Mouse (Mus musculus) liver, embryonic 11.5 days (tissue): ENCODE data around the gene Nr1h4. TPM values are rescaled to one million over a fixed set of nuclear protein-coding genes. Genes with fewer than 3 reads are reported as not detected.

ENCODE experiments used
- ATAC-seq: fragments of 200-750 bp; cut with Nextera tagmentation; replicated peaks from 2 replicates; pipeline ENCODE4 v1.8.0; 2017; ENCODE audit warnings: moderate number of reproducible peaks, mild to moderate bottlenecking, moderate TSS enrichment, moderate library complexity; ENCODE audit not compliant: low FRiP score
- DNase-seq: peaks from one replicate; pipeline ENCODE4 v3.0.0-alpha.2; 2017; ENCODE audit warnings: low spot score
- H3K27ac ChIP-seq: fragments of 300-500 bp; sonication (generic); 2 replicates; pipeline ENCODE4 v1.5.1; 2014; ENCODE audit warnings: mild to moderate bottlenecking, low read depth, low read length, control low read depth
- H3K27me3 ChIP-seq: fragments of 300-500 bp; sonication (generic); replicated peaks from 2 replicates; pipeline ENCODE4 v1.6.1; 2014; ENCODE audit warnings: low read length, mixed read lengths; ENCODE audit not compliant: control insufficient read depth, insufficient read depth
- H3K36me3 ChIP-seq: fragments of 300-500 bp; sonication (generic); 2 replicates; pipeline ENCODE4 v1.6.1; 2014; ENCODE audit warnings: mild to moderate bottlenecking, low read length, moderate library complexity, mixed read lengths; ENCODE audit not compliant: control insufficient read depth, insufficient read depth
- H3K4me1 ChIP-seq: fragments of 300-500 bp; sonication (generic); replicated peaks from 2 replicates; pipeline ENCODE4 v1.6.1; 2014; ENCODE audit warnings: low read length, mixed read lengths; ENCODE audit not compliant: control insufficient read depth, insufficient read depth
- H3K4me2 ChIP-seq: fragments of 300-500 bp; sonication (generic); 2 replicates; pipeline ENCODE4 v1.6.1; 2014; ENCODE audit warnings: mild to moderate bottlenecking, control low read depth, moderate library complexity
- H3K4me3 ChIP-seq: fragments of 300-500 bp; sonication (generic); 2 replicates; pipeline ENCODE4 v1.5.1; 2014; ENCODE audit warnings: low read depth, low read length, control low read depth
- H3K9ac ChIP-seq: fragments of 300-500 bp; sonication (generic); 2 replicates; pipeline ENCODE4 v1.6.1; 2014; ENCODE audit warnings: low read depth, low read length, control low read depth
- H3K9me3 ChIP-seq: fragments of 300-500 bp; sonication (generic); 2 replicates; pipeline ENCODE4 v1.6.1; 2016; ENCODE audit warnings: low read length, inconsistent platforms, mixed read lengths; ENCODE audit not compliant: control insufficient read depth
- WGBS: fragments of 180-500 bp; shearing (Covaris S2); extraction: QIAGEN DNeasy Blood & Tissue Kit; methylation state at CpG from one replicate; pipeline ENCODE4 v1.1.7; 2014; 5-methylcytosine and 5-hydroxymethylcytosine counted together
- polyA plus RNA-seq: library from polyadenylated mRNA; unstranded; fragments of >200 nt; fragmentation: Nextera tagmentation; extraction: Ambion mirVana; gene quantifications from 2 replicates; pipeline ENCODE4 v1.2.1, GENCODE M21; 2014

Gene Nr1h4
- polyA plus RNA-seq, 1 experiment from 2014 or later, result 1.9 TPM

GRCm38 (mm10) chr10:89458770-89459169, 74.6 kb downstream of the Nr1h4 start:
- Histone ChIP-seq H3K27ac (no peak overlapping the region), H3K4me1 (no peaks in the 10 kb centered on the region), H3K27me3 (no peaks in the 10 kb centered on the region), H3K4me2 (no peak overlapping the region), H3K4me3 (no peak overlapping the region), H3K9me3 (no peaks in the 10 kb centered on the region), H3K9ac (no peak overlapping the region), H3K36me3 (no peaks in the 10 kb centered on the region)
- DNase-seq (no peak), ATAC-seq (no peak)
- 79% methylated on average over 3 of the region's 3 CpGs for WGBS

- no peak for ATAC-seq
- no peaks in the 10 kb centered on the region for H3K9me3 ChIP-seq
- no peak overlapping the region for H3K27ac ChIP-seq
- no peak overlapping the region for H3K4me2 ChIP-seq
- no peaks in the 10 kb centered on the region for H3K4me1 ChIP-seq
- H3K27me3 ChIP-seq, result no peaks in the 10 kb centered on the region
- no peaks in the 10 kb centered on the region for H3K36me3 ChIP-seq
- 64% methylated on average over 3 of the region's 3 CpGs for WGBS
- no peak overlapping the region for H3K9ac ChIP-seq
- H3K4me3 ChIP-seq, result no peak overlapping the region
- DNase-seq, result no peak
Measured at GRCm38 (mm10) chr10:89453794-89454193, 79.6 kb downstream of the Nr1h4 start.

GRCm38 (mm10) chr10:89453068-89453641, 80.2 kb downstream of the Nr1h4 start:
- no peak overlapping the region for H3K4me3 ChIP-seq
- H3K36me3 ChIP-seq, result no peaks in the 10 kb centered on the region
- H3K27ac ChIP-seq, result no peak overlapping the region
- WGBS, result 49% methylated on average over 15 of the region's 15 CpGs
- H3K9ac ChIP-seq, result no peak overlapping the region
- no peaks in the 10 kb centered on the region for H3K9me3 ChIP-seq
- peak overlapping the region; percentile 38; the same call in 1 of the 2 replicates for H3K4me2 ChIP-seq
- ATAC-seq, result no peak
- H3K27me3 ChIP-seq, result no peaks in the 10 kb centered on the region
- no peak for DNase-seq
- no peaks in the 10 kb centered on the region for H3K4me1 ChIP-seq

DNA sequence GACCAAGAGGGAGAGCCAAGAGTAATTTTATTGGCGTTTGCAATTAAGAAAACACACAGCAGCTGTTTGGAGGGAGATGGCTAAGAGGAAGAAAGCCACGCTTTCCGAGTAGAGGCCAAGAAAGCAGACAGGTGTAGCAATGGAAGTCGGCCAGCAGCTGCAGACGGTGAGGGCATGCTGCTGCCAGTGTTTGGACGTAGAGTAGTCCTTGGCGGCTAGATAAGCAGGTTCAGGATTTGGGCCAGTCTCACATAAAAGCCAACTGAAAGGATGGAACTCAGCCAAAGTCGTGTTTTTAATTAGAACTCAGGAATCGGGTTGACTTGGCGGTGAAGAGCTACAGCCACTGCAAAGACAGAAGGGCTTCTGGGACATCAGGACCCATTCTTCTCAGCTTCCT, 83.0 kb downstream of the Nr1h4 start:
- ATAC-seq (no peak), DNase-seq (no peak)
- Histone ChIP-seq H3K4me1 (no peaks in the 10 kb centered on the region), H3K27ac (no peak overlapping the region), H3K4me2 (no peak overlapping the region), H3K9ac (no peak overlapping the region), H3K9me3 (no peaks in the 10 kb centered on the region), H3K27me3 (no peaks in the 10 kb centered on the region), H3K36me3 (no peaks in the 10 kb centered on the region), H3K4me3 (no peak overlapping the region)
- 82% methylated on average over 10 of the region's 10 CpGs for WGBS

- H3K4me2 ChIP-seq, result peak overlapping the region; percentile 87
- peak overlapping the region; percentile 52; the same call in 1 of the 2 replicates for H3K27ac ChIP-seq
- H3K4me3 ChIP-seq, result peak overlapping the region; percentile 80
- WGBS, result 27% methylated on average over 3 of the region's 3 CpGs
- H3K4me1 ChIP-seq, result peaks cover 4% of the 10 kb centered on the region; the same call in 1 of the 2 replicates
- H3K36me3 ChIP-seq, result no peaks in the 10 kb centered on the region
- H3K27me3 ChIP-seq, result no peaks in the 10 kb centered on the region
- no peaks in the 10 kb centered on the region for H3K9me3 ChIP-seq
- ATAC-seq (no peak), DNase-seq (no peak)
- peak overlapping the region; percentile 60; the same call in 1 of the 2 replicates for H3K9ac ChIP-seq
Measured at GRCm38 (mm10) chr10:89444381-89444780, 89.0 kb downstream of the Nr1h4 start.

GRCm38 (mm10) chr10:89443623-89444151, 89.7 kb downstream of the Nr1h4 start, which contains the start of gene Gas2l3:
Gene Gas2l3 (minus strand): TSS chr10:89443967.
- H3K27ac ChIP-seq, result peak within 1 kb of the TSS; percentile 69
- DNase-seq (peak; percentile 89), ATAC-seq (peak; percentile 90)
- H3K36me3 ChIP-seq, result no peaks in the 10 kb centered on the region
- peak within 1 kb of the TSS; percentile 68 for H3K9ac ChIP-seq
- H3K4me2 ChIP-seq, result peak within 1 kb of the TSS; percentile 87
- H3K27me3 ChIP-seq, result no peaks in the 10 kb centered on the region
- under 1% methylated on average over 39 of the region's 39 CpGs for WGBS
- peak within 1 kb of the TSS; percentile 80 for H3K4me3 ChIP-seq
- H3K9me3 ChIP-seq, result no peaks in the 10 kb centered on the region
- H3K4me1 ChIP-seq, result peaks cover 6% of the 10 kb centered on the region

DNA sequence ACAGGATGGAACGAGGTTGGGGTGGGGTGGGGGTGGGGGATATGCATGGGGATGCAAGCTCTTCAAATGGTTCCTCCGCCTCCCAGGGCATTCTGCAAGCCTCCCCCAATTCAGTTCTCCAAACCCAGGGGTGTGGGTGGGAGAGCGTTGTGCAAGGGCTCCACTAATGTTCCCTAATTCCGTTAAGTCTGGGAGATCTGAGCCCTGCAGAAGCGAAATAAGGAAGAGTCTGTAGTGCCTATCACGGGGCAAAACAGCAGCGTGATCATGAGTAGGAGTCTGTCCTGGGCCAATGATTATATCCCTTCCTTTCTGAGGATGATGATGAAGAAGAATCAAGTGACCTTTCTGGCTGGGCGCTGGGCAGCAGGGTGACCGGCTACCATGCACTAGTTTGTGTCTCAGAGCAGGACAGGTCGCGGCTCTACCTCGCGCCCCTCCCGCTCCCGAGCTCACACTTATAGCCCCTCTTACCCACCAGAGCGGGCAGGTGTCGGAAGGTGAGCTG, 90.2 kb downstream of the Nr1h4 start:
- Histone ChIP-seq H3K27ac (peak overlapping the region; percentile 69), H3K4me3 (peak overlapping the region; percentile 80), H3K27me3 (no peaks in the 10 kb centered on the region), H3K9me3 (no peaks in the 10 kb centered on the region), H3K4me1 (peaks cover 6% of the 10 kb centered on the region), H3K4me2 (peak overlapping the region; percentile 87), H3K36me3 (no peaks in the 10 kb centered on the region; the same call in 1 of the 2 replicates), H3K9ac (peak overlapping the region; percentile 68)
- DNase-seq, result no peak
- WGBS, result under 1% methylated on average over 17 of the region's 17 CpGs
- ATAC-seq, result peak; percentile 44

DNA sequence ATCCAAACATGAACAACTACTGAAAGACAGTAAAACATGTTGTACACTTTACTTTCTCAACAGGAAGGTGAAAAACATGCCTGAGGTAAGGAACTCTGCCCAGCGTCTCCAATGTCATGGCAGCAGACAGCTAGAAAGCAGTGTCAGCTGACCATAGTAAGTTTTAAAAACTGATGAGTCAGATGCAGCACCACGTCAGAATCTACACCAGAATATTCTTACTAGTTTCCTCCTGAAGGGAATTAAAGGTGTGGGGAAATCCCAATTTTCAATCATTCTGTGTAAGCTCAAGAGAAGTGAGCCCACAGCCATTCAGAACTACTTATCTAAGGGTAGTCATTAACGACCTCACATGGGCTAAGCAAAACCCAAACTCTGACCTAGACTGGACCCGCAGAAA, 90.7 kb downstream of the Nr1h4 start:
- Histone ChIP-seq H3K4me3 (peak overlapping the region; percentile 80), H3K9me3 (no peaks in the 10 kb centered on the region), H3K27me3 (no peaks in the 10 kb centered on the region), H3K27ac (no peak overlapping the region), H3K36me3 (no peaks in the 10 kb centered on the region; the same call in 1 of the 2 replicates), H3K9ac (peak overlapping the region; percentile 68), H3K4me2 (peak overlapping the region; percentile 87), H3K4me1 (peaks cover 6% of the 10 kb centered on the region)
- 17% methylated on average over 4 of the region's 4 CpGs for WGBS
- DNase-seq (no peak), ATAC-seq (no peak)

DNA sequence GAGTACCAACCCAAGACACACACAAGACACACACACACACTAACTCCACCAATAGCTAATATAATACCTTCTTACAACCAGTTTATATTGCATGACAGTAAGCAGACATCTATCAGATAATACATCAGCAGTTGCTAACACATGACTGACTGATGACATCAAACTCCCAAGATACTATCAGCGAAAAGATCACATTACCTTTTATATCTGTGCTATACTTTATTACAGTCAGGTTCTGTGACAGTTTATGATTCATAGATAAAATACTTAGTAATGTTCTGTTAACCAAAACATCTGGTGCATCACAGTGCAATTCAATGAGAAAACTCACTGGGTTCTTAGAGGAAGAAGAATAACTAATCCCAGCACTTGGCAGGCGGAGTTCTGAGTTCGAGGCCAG, 91.4 kb downstream of the Nr1h4 start:
- no peak overlapping the region; the same call in 1 of the 2 replicates for H3K4me2 ChIP-seq
- no peaks in the 10 kb centered on the region for H3K9me3 ChIP-seq
- peaks cover 6% of the 10 kb centered on the region for H3K4me1 ChIP-seq
- 94% methylated on average over 3 of the region's 3 CpGs for WGBS
- no peak for DNase-seq
- H3K9ac ChIP-seq, result no peak overlapping the region
- H3K27ac ChIP-seq, result no peak overlapping the region
- no peak overlapping the region for H3K4me3 ChIP-seq
- H3K27me3 ChIP-seq, result no peaks in the 10 kb centered on the region
- H3K36me3 ChIP-seq, result peaks cover 2% of the 10 kb centered on the region; the same call in 1 of the 2 replicates
- ATAC-seq, result no peak
